In the genomic region with DNA sequence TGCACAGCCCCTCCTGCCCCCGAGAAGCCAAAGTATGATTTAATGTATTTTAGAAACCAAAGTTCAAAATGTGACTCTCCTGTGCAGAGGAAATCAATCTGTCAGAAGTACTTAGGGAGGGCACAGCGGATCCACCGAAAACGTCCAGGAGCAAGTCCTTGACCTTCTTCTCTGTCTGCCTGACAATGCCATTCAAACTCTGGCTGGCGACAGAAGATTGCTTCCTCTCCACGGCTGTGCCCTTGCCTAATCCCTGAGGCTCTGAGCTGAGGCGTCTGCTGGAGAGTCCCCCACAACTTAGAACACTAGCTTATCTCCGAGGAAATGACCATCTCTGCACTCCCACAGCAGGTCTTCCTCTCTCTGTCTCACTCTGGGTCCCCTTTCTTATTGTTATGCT, we compare ENCODE assay signal across 19 mouse cellular contexts.
DNase-seq lines count a peak whose midpoint lies in the region; ATAC-seq lines count a peak whose summit lies in the region.
"Had no signal": no experiment of that assay in that cellular context is flagged by ENCODE, and none has a peak within 500 bp of the region (broad histone marks: within the 10 kb centered on the region; RNA-seq: fewer than 3 reads in every experiment).

No protein-coding gene starts in this region.

- no peak for DNase-seq in heart, adult 8-10 months (ENCODE audit: low spot score)
- peak; percentile 39 for DNase-seq in retina, postnatal 1 day
- no peak for DNase-seq in retina, embryonic 14.5 days (ENCODE audit: low spot score)
- DNase-seq in adrenal gland, postnatal 14 days: peak; percentile 75
- no peak for DNase-seq in urinary bladder, postnatal 25 days (ENCODE audit: low spot score)
- DNase-seq: cerebellum, adult 18-20 months; cerebellum, adult 9-11 months; cerebellum, postnatal 36 days; gastrocnemius, postnatal 36 days; heart, adult 11 months; heart, postnatal 10 days; kidney, adult 8-10 months had no signal

- H3K9ac ChIP-seq in heart, embryonic 13.5 days: peak overlapping the region; percentile 54; the same call in 1 of the 2 replicates
- H3K9ac ChIP-seq: embryonic facial prominence, embryonic 13.5 days; heart, embryonic 12.5 days; hindbrain, embryonic 15.5 days had no signal

- no peak overlapping the region for H3K4me2 ChIP-seq in heart, embryonic 13.5 days
- H3K4me2 ChIP-seq: embryonic facial prominence, embryonic 13.5 days; heart, embryonic 12.5 days; hindbrain, embryonic 15.5 days had no signal

- H3K4me1 ChIP-seq in heart, embryonic 13.5 days: peaks cover 48% of the 10 kb centered on the region

- ATAC-seq in heart, embryonic 13.5 days (ENCODE audit: extremely low read depth, insufficient number of reproducible peaks, low FRiP score, low TSS enrichment): no peak
- no peak for ATAC-seq in frontal cortex, adult (ENCODE audit: low TSS enrichment)
- ATAC-seq: forebrain, embryonic 14.5 days; intestine, postnatal 0 days had no signal

- H3K27me3 ChIP-seq in heart, embryonic 13.5 days (replicated peaks): no peaks in the 10 kb centered on the region
- H3K27me3 ChIP-seq: embryonic facial prominence, embryonic 13.5 days; heart, embryonic 12.5 days; hindbrain, embryonic 15.5 days had no signal

- peaks cover 4% of the 10 kb centered on the region; the same call in 1 of the 2 replicates for H3K9me3 ChIP-seq in heart, embryonic 13.5 days
- H3K9me3 ChIP-seq: embryonic facial prominence, embryonic 13.5 days; heart, embryonic 12.5 days; hindbrain, embryonic 15.5 days had no signal

- 21% methylated on average over 8 of the region's 8 CpGs for WGBS in heart, embryonic 13.5 days

- no peak overlapping the region for H3K4me3 ChIP-seq in heart, embryonic 13.5 days
- H3K4me3 ChIP-seq: embryonic facial prominence, embryonic 13.5 days; heart, embryonic 12.5 days; hindbrain, embryonic 15.5 days had no signal

- no peak overlapping the region; the same call in 1 of the 2 replicates for H3K27ac ChIP-seq in heart, embryonic 13.5 days (replicated peaks)
- H3K27ac ChIP-seq: embryonic facial prominence, embryonic 13.5 days; hindbrain, embryonic 15.5 days had no signal

- no peaks in the 10 kb centered on the region for H3K36me3 ChIP-seq in heart, embryonic 13.5 days
- H3K36me3 ChIP-seq: embryonic facial prominence, embryonic 13.5 days; heart, embryonic 12.5 days; hindbrain, embryonic 15.5 days had no signal

Comparison
In these comparisons a context has a peak if more than half of its experiments do, and no peak if none do; other contexts are left out.
1. DNase-seq: peak in retina, postnatal 1 day (single experiment) and adrenal gland, postnatal 14 days (single experiment); none in heart, adult 8-10 months (single experiment), retina, embryonic 14.5 days (single experiment) and urinary bladder, postnatal 25 days (single experiment).